Mouse (Mus musculus): ENCODE results near the gene Gm49355. TPM values are rescaled to one million over a fixed set of nuclear protein-coding genes. Genes with fewer than 3 reads are reported as not detected.
"Not testable (repeated sequence)": the region's sequence is repeated elsewhere in the genome, so short reads cannot be mapped to it uniquely, and the experiment has no call there.

Gene Gm49355
- not detected in 2 replicates for polyA plus RNA-seq (2014; fragmentation: Nextera tagmentation; extraction: Ambion mirVana)

- H3K4me1 ChIP-seq (ENCODE audit: control insufficient read depth, insufficient read depth, low read length) = 0 out of 2 replicates have a peak, but pooled peaks cover 3% of the 10 kb centered on the region
- WGBS = 74% methylated on average over 6 of the region's 6 CpGs
- H3K4me2 ChIP-seq (ENCODE audit: low read depth, low read length) = peak within 1 kb of the TSS; percentile 82
- peak within 1 kb of the TSS; percentile 83 for H3K4me3 ChIP-seq (ENCODE audit: low read depth, low read length)
- peak within 1 kb of the TSS; percentile 93 for H3K9ac ChIP-seq (ENCODE audit: low read depth, low read length)
- ATAC-seq (ENCODE audit: low read depth) (no peak), DNase-seq (ENCODE audit: low spot score) (no peak)
- H3K27me3 ChIP-seq (replicated peaks; ENCODE audit: control insufficient read depth, insufficient read depth, low read length) = no peaks in the 10 kb centered on the region; the same call in 1 of the 2 replicates
- no peaks in the 10 kb centered on the region for H3K9me3 ChIP-seq (ENCODE audit: control insufficient read depth, low read length)
- peak within 1 kb of the TSS; percentile 93 for H3K27ac ChIP-seq (replicated peaks; ENCODE audit: low read depth, low read length)
- peaks cover 4% of the 10 kb centered on the region; the same call in 1 of the 2 replicates for H3K36me3 ChIP-seq (ENCODE audit: control insufficient read depth, insufficient read depth, low read length)
Observed at GRCm38 (mm10) chr14:12283641-12284040, at the start of gene Gm49355. Gene Gm49355, plus strand, starts transcription at chr14:12283976.

GRCm38 (mm10) chr14:12243726-12244125, 40.0 kb upstream of the Gm49355 start:
- no peak overlapping the region for H3K4me2 ChIP-seq (ENCODE audit: low read depth, low read length)
- H3K36me3 ChIP-seq (ENCODE audit: control insufficient read depth, insufficient read depth, low read length) = no peaks in the 10 kb centered on the region
- H3K9ac ChIP-seq (ENCODE audit: low read depth, low read length) = no peak overlapping the region
- no peaks in the 10 kb centered on the region for H3K9me3 ChIP-seq (ENCODE audit: control insufficient read depth, low read length)
- WGBS = 78% methylated on average over 4 of the region's 4 CpGs
- H3K27ac ChIP-seq (replicated peaks; ENCODE audit: low read depth, low read length) = no peak overlapping the region
- no peak overlapping the region for H3K4me3 ChIP-seq (ENCODE audit: low read depth, low read length)
- no peak for ATAC-seq (ENCODE audit: low read depth)
- H3K4me1 ChIP-seq (ENCODE audit: control insufficient read depth, insufficient read depth, low read length) = no peaks in the 10 kb centered on the region
- no peaks in the 10 kb centered on the region for H3K27me3 ChIP-seq (replicated peaks; ENCODE audit: control insufficient read depth, insufficient read depth, low read length)
- DNase-seq (ENCODE audit: low spot score) = no peak

- DNase-seq (ENCODE audit: low spot score) = no peak
- no peak overlapping the region for H3K27ac ChIP-seq (replicated peaks; ENCODE audit: low read depth, low read length)
- 68% methylated on average over 3 of the region's 3 CpGs for WGBS
- no peaks in the 10 kb centered on the region for H3K9me3 ChIP-seq (ENCODE audit: control insufficient read depth, low read length)
- no peaks in the 10 kb centered on the region for H3K27me3 ChIP-seq (replicated peaks; ENCODE audit: control insufficient read depth, insufficient read depth, low read length)
- H3K4me2 ChIP-seq (ENCODE audit: low read depth, low read length) = no peak overlapping the region
- no peak overlapping the region for H3K4me3 ChIP-seq (ENCODE audit: low read depth, low read length)
- no peaks in the 10 kb centered on the region for H3K36me3 ChIP-seq (ENCODE audit: control insufficient read depth, insufficient read depth, low read length)
- H3K9ac ChIP-seq (ENCODE audit: low read depth, low read length) = no peak overlapping the region
- H3K4me1 ChIP-seq (ENCODE audit: control insufficient read depth, insufficient read depth, low read length) = no peaks in the 10 kb centered on the region
- ATAC-seq (ENCODE audit: low read depth) = no peak
Observed at GRCm38 (mm10) chr14:12276031-12276430, 7.7 kb upstream of the Gm49355 start.

- peak; percentile 98 for ATAC-seq (ENCODE audit: low read depth)
Observed at GRCm38 (mm10) chr14:12284141-12284912, 551 bp downstream of the Gm49355 start, which contains the start of gene 3830406C13Rik. Gene 3830406C13Rik, plus strand, starts transcription at chr14:12284173.

GRCm38 (mm10) chr14:12289747-12290146, 6.0 kb downstream of the Gm49355 start:
- H3K36me3 ChIP-seq (ENCODE audit: control insufficient read depth, insufficient read depth, low read length); H3K27me3 ChIP-seq (replicated peaks; ENCODE audit: control insufficient read depth, insufficient read depth, low read length); H3K27ac ChIP-seq (replicated peaks; ENCODE audit: low read depth, low read length); H3K4me3 ChIP-seq (ENCODE audit: low read depth, low read length); ATAC-seq (ENCODE audit: low read depth); H3K9me3 ChIP-seq (ENCODE audit: control insufficient read depth, low read length); H3K9ac ChIP-seq (ENCODE audit: low read depth, low read length); DNase-seq (ENCODE audit: low spot score); H3K4me2 ChIP-seq (ENCODE audit: low read depth, low read length); H3K4me1 ChIP-seq (ENCODE audit: control insufficient read depth, insufficient read depth, low read length): not testable (repeated sequence)

More at GRCm38 (mm10) chr14:12284141-12284912, 551 bp downstream of the Gm49355 start, which contains the start of gene 3830406C13Rik:
- no peaks in the 10 kb centered on the region for H3K9me3 ChIP-seq (ENCODE audit: control insufficient read depth, low read length)
- no peaks in the 10 kb centered on the region; the same call in 1 of the 2 replicates for H3K27me3 ChIP-seq (replicated peaks; ENCODE audit: control insufficient read depth, insufficient read depth, low read length)
- DNase-seq (ENCODE audit: low spot score) = peak; percentile 95
- peak within 1 kb of the TSS; percentile 93 for H3K27ac ChIP-seq (replicated peaks; ENCODE audit: low read depth, low read length)
- WGBS = under 1% methylated on average over 38 of the region's 48 CpGs
- peak within 1 kb of the TSS; percentile 83 for H3K4me3 ChIP-seq (ENCODE audit: low read depth, low read length)
- peak within 1 kb of the TSS; percentile 93 for H3K9ac ChIP-seq (ENCODE audit: low read depth, low read length)
- 0 out of 2 replicates have a peak, but pooled peaks cover 3% of the 10 kb centered on the region for H3K4me1 ChIP-seq (ENCODE audit: control insufficient read depth, insufficient read depth, low read length)
- H3K4me2 ChIP-seq (ENCODE audit: low read depth, low read length) = peak within 1 kb of the TSS; percentile 82
- peaks cover 4% of the 10 kb centered on the region; the same call in 1 of the 2 replicates for H3K36me3 ChIP-seq (ENCODE audit: control insufficient read depth, insufficient read depth, low read length)

- 91% methylated on average over 7 of the region's 7 CpGs for WGBS
Observed at GRCm38 (mm10) chr14:12296391-12296790, 12.6 kb downstream of the Gm49355 start.

GRCm38 (mm10) chr14:12299171-12299570, 15.4 kb downstream of the Gm49355 start:
- H3K27ac ChIP-seq (replicated peaks; ENCODE audit: low read depth, low read length) = no peak overlapping the region
- H3K9me3 ChIP-seq (ENCODE audit: control insufficient read depth, low read length) = no peaks in the 10 kb centered on the region
- DNase-seq (ENCODE audit: low spot score) (no peak), ATAC-seq (ENCODE audit: low read depth) (no peak)
- H3K4me1 ChIP-seq (ENCODE audit: control insufficient read depth, insufficient read depth, low read length) = no peaks in the 10 kb centered on the region
- H3K9ac ChIP-seq (ENCODE audit: low read depth, low read length) = no peak overlapping the region
- H3K4me3 ChIP-seq (ENCODE audit: low read depth, low read length) = no peak overlapping the region
- H3K36me3 ChIP-seq (ENCODE audit: control insufficient read depth, insufficient read depth, low read length) = 0 out of 2 replicates have a peak, but pooled peaks cover 3% of the 10 kb centered on the region
- no peak overlapping the region for H3K4me2 ChIP-seq (ENCODE audit: low read depth, low read length)
- no peaks in the 10 kb centered on the region for H3K27me3 ChIP-seq (replicated peaks; ENCODE audit: control insufficient read depth, insufficient read depth, low read length)

More at GRCm38 (mm10) chr14:12296391-12296790, 12.6 kb downstream of the Gm49355 start:
- H3K9ac ChIP-seq (ENCODE audit: low read depth, low read length) = no peak overlapping the region
- no peak for ATAC-seq (ENCODE audit: low read depth)
- no peaks in the 10 kb centered on the region for H3K27me3 ChIP-seq (replicated peaks; ENCODE audit: control insufficient read depth, insufficient read depth, low read length)
- no peak overlapping the region for H3K4me2 ChIP-seq (ENCODE audit: low read depth, low read length)
- H3K4me1 ChIP-seq (ENCODE audit: control insufficient read depth, insufficient read depth, low read length) = no peaks in the 10 kb centered on the region
- peaks cover 5% of the 10 kb centered on the region; the same call in 1 of the 2 replicates for H3K36me3 ChIP-seq (ENCODE audit: control insufficient read depth, insufficient read depth, low read length)
- H3K4me3 ChIP-seq (ENCODE audit: low read depth, low read length) = no peak overlapping the region
- DNase-seq (ENCODE audit: low spot score) = no peak
- H3K27ac ChIP-seq (replicated peaks; ENCODE audit: low read depth, low read length) = no peak overlapping the region
- H3K9me3 ChIP-seq (ENCODE audit: control insufficient read depth, low read length) = no peaks in the 10 kb centered on the region

- 77% methylated on average over 6 of the region's 6 CpGs for WGBS
- H3K4me3 ChIP-seq (ENCODE audit: low read depth, low read length) = no peak overlapping the region
Observed at GRCm38 (mm10) chr14:12299654-12300053, 15.9 kb downstream of the Gm49355 start.

More at GRCm38 (mm10) chr14:12299654-12300053, 15.9 kb downstream of the Gm49355 start:
- Histone ChIP-seq H3K27ac (replicated peaks; ENCODE audit: low read depth, low read length) (no peak overlapping the region), H3K36me3 (ENCODE audit: control insufficient read depth, insufficient read depth, low read length) (0 out of 2 replicates have a peak, but pooled peaks cover 3% of the 10 kb centered on the region), H3K9me3 (ENCODE audit: control insufficient read depth, low read length) (no peaks in the 10 kb centered on the region), H3K4me1 (ENCODE audit: control insufficient read depth, insufficient read depth, low read length) (no peaks in the 10 kb centered on the region), H3K27me3 (replicated peaks; ENCODE audit: control insufficient read depth, insufficient read depth, low read length) (no peaks in the 10 kb centered on the region), H3K9ac (ENCODE audit: low read depth, low read length) (no peak overlapping the region), H3K4me2 (ENCODE audit: low read depth, low read length) (no peak overlapping the region)
- no peak for ATAC-seq (ENCODE audit: low read depth)
- no peak for DNase-seq (ENCODE audit: low spot score)

Data from embryonic facial prominence, embryonic 14.5 days (tissue).